Mouse (Mus musculus) forebrain, embryonic 16.5 days (tissue): ENCODE measurements around the gene Insl3. TPM values are rescaled to one million over a fixed set of nuclear protein-coding genes. Genes with fewer than 3 reads are reported as not detected.

ENCODE experiments used
- ATAC-seq: fragments of 200-750 bp; cut with Nextera tagmentation; 2 replicates; pipeline ENCODE4 v1.8.0; 2017; ENCODE audit warnings: mild to moderate bottlenecking, moderate library complexity
- H3K27ac ChIP-seq: fragments of 300-500 bp; sonication (generic); 2 replicates; pipeline ENCODE4 v1.5.1; 2014; ENCODE audit warnings: low read length, control low read depth
- H3K27me3 ChIP-seq: fragments of 300-500 bp; sonication (generic); replicated peaks from 2 replicates; pipeline ENCODE4 v1.6.1; 2014; ENCODE audit warnings: low read length; ENCODE audit not compliant: control insufficient read depth, insufficient read depth
- H3K36me3 ChIP-seq: fragments of 300-500 bp; sonication (generic); 2 replicates; pipeline ENCODE4 v1.6.1; 2014; ENCODE audit not compliant: control insufficient read depth, insufficient read depth
- H3K4me1 ChIP-seq: fragments of 300-500 bp; sonication (generic); replicated peaks from 2 replicates; pipeline ENCODE4 v1.6.1; 2014; ENCODE audit warnings: low read length; ENCODE audit not compliant: control insufficient read depth, insufficient read depth
- H3K4me2 ChIP-seq: fragments of 300-500 bp; sonication (generic); 2 replicates; pipeline ENCODE4 v1.6.1; 2014; ENCODE audit warnings: mild to moderate bottlenecking, low read length, control low read depth
- H3K4me3 ChIP-seq: fragments of 300-500 bp; sonication (generic); replicated peaks from 2 replicates; pipeline ENCODE4 v1.5.1; 2014; ENCODE audit warnings: mild to moderate bottlenecking, low read length, control low read depth
- H3K9ac ChIP-seq: fragments of 300-500 bp; sonication (generic); replicated peaks from 2 replicates; pipeline ENCODE4 v1.6.1; 2014; ENCODE audit warnings: low read depth, low read length, control low read depth
- H3K9me3 ChIP-seq: fragments of 300-500 bp; sonication (generic); 2 replicates; pipeline ENCODE4 v1.6.1; 2016; ENCODE audit warnings: low read length; ENCODE audit not compliant: control insufficient read depth
- WGBS: fragments of 180-500 bp; shearing (Covaris S2); extraction: QIAGEN DNeasy Blood & Tissue Kit; methylation state at CpG from one replicate; pipeline ENCODE4 v1.1.7; 2014; 5-methylcytosine and 5-hydroxymethylcytosine counted together
- polyA plus RNA-seq: library from polyadenylated mRNA; unstranded; fragments of >200 nt; fragmentation: Nextera tagmentation; extraction: Ambion mirVana; gene quantifications from 2 replicates; pipeline ENCODE4 v1.2.1, GENCODE M21; 2015

Insl3 gene
- polyA plus RNA-seq, 1 experiment from 2014 or later: not detected

- no peaks in the 10 kb centered on the region for H3K9me3 ChIP-seq
- no peak for ATAC-seq
- H3K27ac ChIP-seq: no peak overlapping the region
- peaks cover 27% of the 10 kb centered on the region for H3K36me3 ChIP-seq
- peaks cover 37% of the 10 kb centered on the region for H3K4me1 ChIP-seq
- no peak overlapping the region for H3K9ac ChIP-seq
- no peaks in the 10 kb centered on the region for H3K27me3 ChIP-seq
- H3K4me2 ChIP-seq: no peak overlapping the region
- no peak overlapping the region for H3K4me3 ChIP-seq
- WGBS: 88% methylated on average over 13 of the region's 13 CpGs
These were observed 27.6 kb downstream of the Insl3 start for GRCm38 (mm10) chr8:71716561-71717053.

- no peak overlapping the region for H3K27ac ChIP-seq
- no peak overlapping the region for H3K9ac ChIP-seq
- H3K4me2 ChIP-seq: no peak overlapping the region
- peaks cover 39% of the 10 kb centered on the region for H3K4me1 ChIP-seq
- peaks cover 27% of the 10 kb centered on the region for H3K36me3 ChIP-seq
- no peaks in the 10 kb centered on the region for H3K9me3 ChIP-seq
- 86% methylated on average over 12 of the region's 12 CpGs for WGBS
- no peaks in the 10 kb centered on the region for H3K27me3 ChIP-seq
- H3K4me3 ChIP-seq: no peak overlapping the region
- ATAC-seq: no peak
These were observed 28.1 kb downstream of the Insl3 start for GRCm38 (mm10) chr8:71717096-71717495.

GRCm38 (mm10) chr8:71718252-71718651 is 29.2 kb downstream of the Insl3 start:
- Histone ChIP-seq H3K4me2 (no peak overlapping the region), H3K27ac (no peak overlapping the region), H3K27me3 (no peaks in the 10 kb centered on the region), H3K36me3 (peaks cover 23% of the 10 kb centered on the region), H3K4me3 (no peak overlapping the region), H3K9ac (no peak overlapping the region), H3K9me3 (no peaks in the 10 kb centered on the region), H3K4me1 (peaks cover 41% of the 10 kb centered on the region)
- no peak for ATAC-seq
- WGBS: 34% methylated on average over 3 of the region's 3 CpGs

GRCm38 (mm10) chr8:71719218-71719617 is 30.2 kb downstream of the Insl3 start:
- peak; percentile 59 for ATAC-seq
- peaks cover 47% of the 10 kb centered on the region for H3K4me1 ChIP-seq
- no peak overlapping the region; the same call in 1 of the 2 replicates for H3K9ac ChIP-seq
- H3K36me3 ChIP-seq: peaks cover 21% of the 10 kb centered on the region
- H3K27ac ChIP-seq: peak overlapping the region; percentile 86
- no peaks in the 10 kb centered on the region for H3K9me3 ChIP-seq
- no peak overlapping the region for H3K4me3 ChIP-seq
- WGBS: 30% methylated on average over 4 of the region's 4 CpGs
- H3K27me3 ChIP-seq: no peaks in the 10 kb centered on the region
- H3K4me2 ChIP-seq: 0 out of 2 replicates have a peak overlapping the region, but pooled peaks have one; percentile 39

- Histone ChIP-seq H3K9me3 (no peaks in the 10 kb centered on the region), H3K9ac (peak overlapping the region; percentile 35; the same call in 1 of the 2 replicates), H3K27me3 (no peaks in the 10 kb centered on the region), H3K36me3 (peaks cover 17% of the 10 kb centered on the region), H3K4me3 (peak overlapping the region; percentile 13; the same call in 1 of the 2 replicates), H3K4me1 (peaks cover 55% of the 10 kb centered on the region), H3K27ac (peak overlapping the region; percentile 86), H3K4me2 (peak overlapping the region; percentile 39)
- WGBS: 14% methylated on average over 7 of the region's 7 CpGs
- ATAC-seq: peak; percentile 85
These were observed 31.0 kb downstream of the Insl3 start for GRCm38 (mm10) chr8:71719928-71720457.

GRCm38 (mm10) chr8:71723047-71723551 is 34.1 kb downstream of the Insl3 start:
- Histone ChIP-seq H3K27ac (no peak overlapping the region), H3K4me3 (no peak overlapping the region), H3K4me2 (no peak overlapping the region), H3K4me1 (peaks cover 58% of the 10 kb centered on the region), H3K9ac (no peak overlapping the region; the same call in 1 of the 2 replicates), H3K27me3 (no peaks in the 10 kb centered on the region), H3K36me3 (0 out of 2 replicates have a peak, but pooled peaks cover 1% of the 10 kb centered on the region), H3K9me3 (no peaks in the 10 kb centered on the region)
- no peak for ATAC-seq
- WGBS: 78% methylated on average over 14 of the region's 14 CpGs

- Histone ChIP-seq H3K36me3 (no peaks in the 10 kb centered on the region), H3K9ac (no peak overlapping the region; the same call in 1 of the 2 replicates), H3K4me3 (peak overlapping the region; percentile 65), H3K9me3 (no peaks in the 10 kb centered on the region), H3K4me1 (peaks cover 53% of the 10 kb centered on the region), H3K27ac (no peak overlapping the region), H3K27me3 (no peaks in the 10 kb centered on the region), H3K4me2 (peak overlapping the region; percentile 82)
- no peak for ATAC-seq
- WGBS: 78% methylated on average over 4 of the region's 4 CpGs
These were observed 35.4 kb downstream of the Insl3 start for GRCm38 (mm10) chr8:71724389-71724788.

- Histone ChIP-seq H3K27ac (peak within 1 kb of the TSS; percentile 34; the same call in 1 of the 2 replicates), H3K4me3 (peak within 1 kb of the TSS; percentile 65), H3K9me3 (no peaks in the 10 kb centered on the region), H3K36me3 (no peaks in the 10 kb centered on the region), H3K27me3 (no peaks in the 10 kb centered on the region), H3K4me1 (peaks cover 43% of the 10 kb centered on the region), H3K4me2 (peak within 1 kb of the TSS; percentile 82), H3K9ac (peak within 1 kb of the TSS; percentile 87)
- peak; percentile 86 for ATAC-seq
- WGBS: 1% methylated on average over 50 of the region's 54 CpGs
These were observed 36.3 kb downstream of the Insl3 start, which contains the start of gene Fcho1 for GRCm38 (mm10) chr8:71725122-71725924. Gene Fcho1 (minus strand): TSS chr8:71725716.

- H3K36me3 ChIP-seq: no peaks in the 10 kb centered on the region
- H3K27me3 ChIP-seq: no peaks in the 10 kb centered on the region
- peak overlapping the region; percentile 53 for H3K27ac ChIP-seq
- H3K9ac ChIP-seq: peak overlapping the region; percentile 61
- H3K4me3 ChIP-seq: peak overlapping the region; percentile 50
- peak; percentile 37 for ATAC-seq
- WGBS: 8% methylated on average over 19 of the region's 21 CpGs
- peaks cover 26% of the 10 kb centered on the region for H3K4me1 ChIP-seq
- H3K9me3 ChIP-seq: no peaks in the 10 kb centered on the region
- peak overlapping the region; percentile 82 for H3K4me2 ChIP-seq
These were observed 39.3 kb downstream of the Insl3 start for GRCm38 (mm10) chr8:71728240-71728785.
